In genomic region chr7:119526486-119526885, GRCm38 (mm10) we compare ENCODE assay signal across 31 mouse cellular contexts. TPM values are rescaled to one million over a fixed set of nuclear protein-coding genes. Genes with fewer than 3 reads are reported as not detected.
A peak's percentile ranks its signal among the peaks of the same experiment; 100 is the strongest.
DNase-seq lines count a peak whose midpoint lies in the region; ATAC-seq and TF ChIP-seq lines count a peak whose summit lies in the region.
"Had no signal": no experiment of that assay in that cellular context is flagged by ENCODE, and none has a peak within 500 bp of the region (broad histone marks: within the 10 kb centered on the region; RNA-seq: fewer than 3 reads in every experiment).

No protein-coding gene starts in this region.

- no peaks in the 10 kb centered on the region for H3K79me2 ChIP-seq in heart, adult 2 months (replicated peaks; ENCODE audit: control insufficient read depth, insufficient read depth, low read length)

- no peak for TF ChIP-seq CTCF in heart, adult 2 months (IDR thresholded peaks at IDR 0.05)
- no peak for TF ChIP-seq CTCF in kidney, postnatal 0 days (IDR thresholded peaks at IDR 0.05; ENCODE audit: low read depth)

- peak overlapping the region; percentile 20; the same call in 1 of the 2 replicates for H3K4me3 ChIP-seq in heart, adult 2 months
- no peak overlapping the region for H3K4me3 ChIP-seq in kidney, postnatal 0 days (replicated peaks; ENCODE audit: low read depth, low read length)
- H3K4me3 ChIP-seq in brown adipose tissue, adult 24 weeks (ENCODE audit: insufficient read depth, low read depth, low read length), result no peak overlapping the region; the same call in 1 of the 2 replicates
- H3K4me3 ChIP-seq: heart, embryonic 12.5 days; hindbrain, embryonic 10.5 days; liver, embryonic 13.5 days; myocyte; neural tube, embryonic 13.5 days had no signal

- intact Hi-C loops in heart, adult 2 months (cut with DNase I), result no loop called here

- no peak overlapping the region for H3K4me2 ChIP-seq in kidney, postnatal 0 days (ENCODE audit: low read length)
- H3K4me2 ChIP-seq: heart, embryonic 12.5 days; liver, embryonic 13.5 days; lung, embryonic 14.5 days; neural tube, embryonic 13.5 days had no signal

- H3K4me1 ChIP-seq in heart, adult 2 months (ENCODE audit: control insufficient read depth, insufficient read depth, low read length), result no peaks in the 10 kb centered on the region
- no peaks in the 10 kb centered on the region; the same call in 1 of the 2 replicates for H3K4me1 ChIP-seq in kidney, postnatal 0 days (replicated peaks; ENCODE audit: insufficient read depth, low read length)
- no peaks in the 10 kb centered on the region; the same call in 1 of the 2 replicates for H3K4me1 ChIP-seq in brown adipose tissue, adult 24 weeks (ENCODE audit: control insufficient read depth, insufficient read depth, insufficient read length, low read length)
- H3K4me1 ChIP-seq: heart, embryonic 12.5 days; hindbrain, embryonic 10.5 days had no signal

- no peak for TF ChIP-seq EP300 in heart, adult 2 months (IDR thresholded peaks at IDR 0.05; ENCODE audit: insufficient read depth, low read depth, low read length)

- no peaks in the 10 kb centered on the region for H3K36me3 ChIP-seq in heart, adult 2 months (ENCODE audit: control insufficient read depth, insufficient read depth, low read length)
- H3K36me3 ChIP-seq in kidney, postnatal 0 days (ENCODE audit: insufficient read depth, low read length), result no peaks in the 10 kb centered on the region
- H3K36me3 ChIP-seq: G1E; heart, embryonic 12.5 days; hindbrain, embryonic 10.5 days; liver, embryonic 13.5 days; neural tube, embryonic 13.5 days had no signal

- H3K9me3 ChIP-seq in kidney, postnatal 0 days (replicated peaks; ENCODE audit: low read length), result no peaks in the 10 kb centered on the region
- H3K9me3 ChIP-seq: G1E; heart, embryonic 12.5 days; hindbrain, embryonic 10.5 days; liver, embryonic 13.5 days; neural tube, embryonic 13.5 days had no signal

- no peak for DNase-seq in heart, adult 2 months
- DNase-seq in heart, adult 18-20 months, result no peak
- DNase-seq in kidney, postnatal 0 days (ENCODE audit: low spot score), result no peak
- DNase-seq in kidney, postnatal 10 days, result no peak
- DNase-seq in adipocyte (ENCODE audit: low spot score), result peak; percentile 21
- no peak for DNase-seq in cerebellum, adult 9-10 months
- DNase-seq: B cell, adult 2 months; cerebellum, adult 18-20 months; liver, embryonic 13.5 days; lung, embryonic 14.5 days; retina, postnatal 1 day; thymus, postnatal 25 days had no signal

- H3K27me3 ChIP-seq in heart, adult 2 months (ENCODE audit: control insufficient read depth, insufficient read depth, low read length), result no peaks in the 10 kb centered on the region
- no peaks in the 10 kb centered on the region for H3K27me3 ChIP-seq in kidney, postnatal 0 days (ENCODE audit: insufficient read depth, low read length)
- H3K27me3 ChIP-seq: liver, embryonic 13.5 days; neural tube, embryonic 13.5 days; Patski had no signal

- no peak overlapping the region for H3K9ac ChIP-seq in heart, adult 2 months (ENCODE audit: low read depth, low read length)
- H3K9ac ChIP-seq in kidney, postnatal 0 days (ENCODE audit: low read depth, low read length), result no peak overlapping the region
- H3K9ac ChIP-seq: heart, embryonic 12.5 days; liver, embryonic 13.5 days; lung, embryonic 14.5 days had no signal

- peak overlapping the region; percentile 51 for H3K27ac ChIP-seq in heart, adult 2 months
- H3K27ac ChIP-seq in kidney, postnatal 0 days, result peak overlapping the region; percentile 42; the same call in 1 of the 2 replicates
- peak overlapping the region; percentile 42; the same call in 1 of the 2 replicates for H3K27ac ChIP-seq in brown adipose tissue, adult 24 weeks (replicated peaks; ENCODE audit: low read depth, low read length)
- H3K27ac ChIP-seq: hindbrain, embryonic 10.5 days; liver, embryonic 13.5 days; neural tube, embryonic 13.5 days had no signal

- 60% methylated on average over 13 of the region's 13 CpGs for WGBS in heart, adult 2 months
- 77% methylated on average over 13 of the region's 13 CpGs for WGBS in kidney, postnatal 0 days

- ATAC-seq in kidney, postnatal 0 days (replicated peaks; ENCODE audit: low FRiP score, low read depth), result no peak
- ATAC-seq: inflammation-experienced regulatory T-cells, adult 6 months; midbrain, embryonic 16.5 days; Patski had no signal

- TF ChIP-seq POLR2A in heart, adult 2 months (IDR thresholded peaks at IDR 0.05; ENCODE audit: insufficient read depth, low read depth, low read length), result no peak

RNA-seq across cellular contexts. Expression of gene Pdilt, which starts 3.2 kb away (rescaled TPM):
- total RNA-seq in heart, adult 2 months (2021), result not detected
- 0.06 TPM in 1 of 2 replicates, not detected in the other for polyA plus RNA-seq in heart, adult 2 months (2012; rRNA removed)
- not detected for total RNA-seq in heart, adult 18-20 months (2021)
- 0.62 and 1.1 TPM in 2 replicates for polyA plus RNA-seq in kidney, postnatal 0 days (2015; fragmentation: Nextera tagmentation; extraction: Ambion mirVana)
- polyA plus RNA-seq in brown adipose tissue, adult 24 weeks (2012; ENCODE audit: insufficient read depth, insufficient read length, missing spikeins), result not detected in 2 replicates
- total RNA-seq: adrenal gland, adult 2 months; CH12.LX; G1E; gastrocnemius, adult 8-10 months; heart, postnatal 10 days; layer of hippocampus, postnatal 25 days; megakaryocyte, adult 5-6 weeks had no signal
- polyA plus RNA-seq: adrenal gland, adult 2 months; embryonic facial prominence, embryonic 14.5 days; G1E; heart, embryonic 12.5 days; hindbrain, embryonic 10.5 days; inflammation-experienced regulatory T-cells, adult 6 months; kidney, embryonic 14.5 days; limb, embryonic 11.5 days; liver, embryonic 13.5 days; myocyte; Patski; stomach, embryonic 14.5 days had no signal

RNA-seq across cellular contexts. Expression of gene Acsm5, which starts 7.2 kb away (rescaled TPM):
- 10 to 100 TPM; 12.3 to 16.2 TPM for total RNA-seq in heart, adult 2 months (2021)
- polyA plus RNA-seq in heart, adult 2 months (2012; rRNA removed), result 3.4 and 3.6 TPM in 2 replicates
- 10 to 100 TPM; 19.8 to 21.8 TPM for total RNA-seq in heart, adult 18-20 months (2021)
- polyA plus RNA-seq in kidney, postnatal 0 days (2015; fragmentation: Nextera tagmentation; extraction: Ambion mirVana), result 5.0 and 6.6 TPM in 2 replicates
- 2.0 and 3.3 TPM in 2 replicates for polyA plus RNA-seq in brown adipose tissue, adult 24 weeks (2012; ENCODE audit: insufficient read depth, insufficient read length, missing spikeins)
- total RNA-seq: CH12.LX; megakaryocyte, adult 5-6 weeks had no signal
- polyA plus RNA-seq: G1E; heart, embryonic 12.5 days; hindbrain, embryonic 10.5 days; inflammation-experienced regulatory T-cells, adult 6 months; limb, embryonic 11.5 days; liver, embryonic 13.5 days; myocyte; neural tube, embryonic 13.5 days; stomach, embryonic 14.5 days had no signal

RNA-seq across cellular contexts. Expression of gene Acsm2, which starts 27.7 kb away (rescaled TPM):
- not detected for total RNA-seq in heart, adult 2 months (2021)
- not detected in 2 replicates for polyA plus RNA-seq in heart, adult 2 months (2012; rRNA removed)
- not detected for total RNA-seq in heart, adult 18-20 months (2021)
- 114 and 134 TPM in 2 replicates for polyA plus RNA-seq in kidney, postnatal 0 days (2015; fragmentation: Nextera tagmentation; extraction: Ambion mirVana)
- not detected in 2 replicates for polyA plus RNA-seq in brown adipose tissue, adult 24 weeks (2012; ENCODE audit: insufficient read depth, insufficient read length, missing spikeins)
- total RNA-seq: CH12.LX; gastrocnemius, adult 8-10 months; heart, postnatal 10 days; layer of hippocampus, postnatal 25 days; megakaryocyte, adult 5-6 weeks had no signal
- polyA plus RNA-seq: adrenal gland, adult 2 months; embryonic facial prominence, embryonic 14.5 days; G1E; heart, embryonic 12.5 days; hindbrain, embryonic 10.5 days; inflammation-experienced regulatory T-cells, adult 6 months; limb, embryonic 11.5 days; liver, embryonic 13.5 days; lung, embryonic 14.5 days; midbrain, embryonic 16.5 days; myocyte; neural tube, embryonic 13.5 days; stomach, embryonic 14.5 days had no signal

RNA-seq across cellular contexts. Expression of gene Umod, which starts 47.4 kb away (rescaled TPM):
- not detected for total RNA-seq in heart, adult 2 months (2021)
- polyA plus RNA-seq in heart, adult 2 months (2012; rRNA removed), result 0.12 TPM in 1 of 2 replicates, not detected in the other
- total RNA-seq in heart, adult 18-20 months (2021), result not detected
- polyA plus RNA-seq in kidney, postnatal 0 days (2015; fragmentation: Nextera tagmentation; extraction: Ambion mirVana), result 131 and 133 TPM in 2 replicates
- polyA plus RNA-seq in brown adipose tissue, adult 24 weeks (2012; ENCODE audit: insufficient read depth, insufficient read length, missing spikeins), result not detected in 2 replicates
- total RNA-seq: adrenal gland, adult 2 months; CH12.LX; gastrocnemius, adult 8-10 months; heart, postnatal 10 days; layer of hippocampus, postnatal 25 days; megakaryocyte, adult 5-6 weeks had no signal
- polyA plus RNA-seq: adrenal gland, adult 2 months; G1E; heart, embryonic 12.5 days; hindbrain, embryonic 10.5 days; inflammation-experienced regulatory T-cells, adult 6 months; limb, embryonic 11.5 days; liver, embryonic 13.5 days; lung, embryonic 14.5 days; midbrain, embryonic 16.5 days; myocyte; neural tube, embryonic 13.5 days; Patski; stomach, embryonic 14.5 days had no signal

Comparison
In these comparisons a context has a peak if more than half of its experiments do, and no peak if none do; other contexts are left out.
1. RNA of gene Acsm2, which starts 27.7 kb away (polyA plus RNA-seq): 114 to 134 TPM in kidney, postnatal 0 days; not detected in heart, adult 2 months and not detected in brown adipose tissue, adult 24 weeks; every median in the first group is over 10 times any median in the second.
2. Peak in every context shown above with its lines, with median percentiles within 50 percentile points of each other: H3K27ac ChIP-seq.